In genomic region chr5:35670412-35670801, GRCm38 (mm10) we compare ENCODE assay signal across 8 mouse cellular contexts. TPM values are rescaled to one million over a fixed set of nuclear protein-coding genes. Genes with fewer than 3 reads are reported as not detected.
DNase-seq lines count a peak whose midpoint lies in the region; ATAC-seq and TF ChIP-seq lines count a peak whose summit lies in the region.

No protein-coding gene starts in this region.

- WGBS in midbrain, embryonic 10.5 days, result 63% methylated on average over 6 of the region's 6 CpGs
- WGBS in midbrain, embryonic 15.5 days, result 71% methylated on average over 6 of the region's 6 CpGs

- H3K27ac ChIP-seq in midbrain, embryonic 10.5 days (replicated peaks), result peak overlapping the region; percentile 64; the same call in 1 of the 2 replicates
- no peak overlapping the region for H3K27ac ChIP-seq in midbrain, embryonic 15.5 days
- H3K27ac ChIP-seq in layer of hippocampus, adult 2 months, result peak overlapping the region; percentile 81

- H3K4me2 ChIP-seq in midbrain, embryonic 15.5 days, result no peak overlapping the region

- H3K36me3 ChIP-seq in midbrain, embryonic 10.5 days, result no peaks in the 10 kb centered on the region
- no peaks in the 10 kb centered on the region for H3K36me3 ChIP-seq in midbrain, embryonic 15.5 days (replicated peaks)

- ATAC-seq in midbrain, embryonic 15.5 days (replicated peaks), result no peak

- H3K9me3 ChIP-seq in midbrain, embryonic 10.5 days (replicated peaks), result no peaks in the 10 kb centered on the region
- H3K9me3 ChIP-seq in midbrain, embryonic 15.5 days, result no peaks in the 10 kb centered on the region

- no peak overlapping the region for H3K9ac ChIP-seq in midbrain, embryonic 15.5 days

- no peak for TF ChIP-seq CTCF in layer of hippocampus, adult 2 months (conservative IDR thresholded peaks at IDR 0.05)

- no peak overlapping the region for H3K4me3 ChIP-seq in midbrain, embryonic 10.5 days
- no peak overlapping the region for H3K4me3 ChIP-seq in midbrain, embryonic 15.5 days
- H3K4me3 ChIP-seq in layer of hippocampus, adult 2 months, result no peak overlapping the region

- H3K27me3 ChIP-seq in midbrain, embryonic 10.5 days (ENCODE audit: low read depth, poor library complexity, severe bottlenecking), result peaks cover under 1% of the 10 kb centered on the region; the same call in 1 of the 2 replicates
- H3K27me3 ChIP-seq in midbrain, embryonic 15.5 days (replicated peaks), result no peaks in the 10 kb centered on the region

- peak; percentile 43 to 75 for DNase-seq in adrenal gland, adult (ENCODE audit: inconsistent age in 2 of 2, low spot score in 1 of 2)
- DNase-seq in adrenal gland, adult 8-10 months, result no peak
- no peak for DNase-seq in midbrain, embryonic 10.5 days (ENCODE audit: low spot score)
- peak in 1 of 2 experiments; percentile 29 for DNase-seq in layer of hippocampus, adult 2 months (ENCODE audit: low spot score in 2 of 2)
- DNase-seq in monocyte, adult 2 months (ENCODE audit: low read depth in 1 of 2, low spot score in 2 of 2), result peak; percentile 66 to 68
- DNase-seq in cerebellum, adult 8-10 months, result no peak
- no peak for DNase-seq in cerebellum, postnatal 4 days (ENCODE audit: low spot score in 2 of 2)

- H3K4me1 ChIP-seq in midbrain, embryonic 10.5 days, result peaks cover 38% of the 10 kb centered on the region
- no peaks in the 10 kb centered on the region for H3K4me1 ChIP-seq in midbrain, embryonic 15.5 days

RNA-seq across cellular contexts. Expression of gene Htra3, which starts 9.2 kb away (rescaled TPM):
- 100 to 1,000 TPM in 1 of 4 experiments, 10 to 100 TPM in 3; 21.3 to 114 (median 48.7) TPM for total RNA-seq in adrenal gland, adult 8-10 months (2022)
- 5.2 and 7.6 TPM in 2 replicates for polyA plus RNA-seq in midbrain, embryonic 10.5 days (2016; fragmentation: Nextera tagmentation; extraction: Ambion mirVana)
- polyA plus RNA-seq in midbrain, embryonic 15.5 days (2015; fragmentation: Nextera tagmentation; extraction: Ambion mirVana), result 14.9 and 15.2 TPM in 2 replicates
- 1 to 10 TPM; 5.5 to 5.6 TPM for total RNA-seq in layer of hippocampus, adult 2 months (2021)

Comparison
In these comparisons a context has a peak if more than half of its experiments do, and no peak if none do; other contexts are left out.
1. DNase-seq: peak in adrenal gland, adult (2 of 2) and monocyte, adult 2 months (2 of 2); none in adrenal gland, adult 8-10 months (single experiment), midbrain, embryonic 10.5 days (single experiment), cerebellum, adult 8-10 months (single experiment) and cerebellum, postnatal 4 days (0 of 2).